Mouse (Mus musculus): ENCODE measurements around the gene Ddx52. TPM values are rescaled to one million over a fixed set of nuclear protein-coding genes. Genes with fewer than 3 reads are reported as not detected.
A peak's percentile ranks its signal among the peaks of the same experiment; 100 is the strongest.

Gene Ddx52
- polyA plus RNA-seq, 1 experiment from 2014 or later: 38.4 TPM

DNA sequence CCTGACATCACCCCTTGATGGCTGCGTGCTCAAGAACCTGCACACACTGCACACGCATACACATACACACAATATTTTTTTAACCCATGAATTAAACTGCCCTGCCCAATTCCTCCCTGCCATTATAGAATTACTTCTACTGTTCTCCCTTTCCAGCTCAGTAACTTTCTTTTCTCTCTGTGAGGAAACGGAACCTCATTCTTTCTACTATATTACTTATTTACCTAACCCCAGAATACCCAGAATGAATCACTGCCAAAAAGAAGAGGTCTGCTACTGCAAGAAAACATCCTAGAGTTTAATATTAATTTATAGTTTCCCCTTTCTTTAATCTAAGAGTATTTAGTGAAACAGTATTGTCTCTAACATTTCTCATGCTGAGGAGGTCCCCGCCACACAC, 8.5 kb upstream of the Ddx52 start:
- H3K4me2 ChIP-seq (replicated peaks): no peak overlapping the region
- ATAC-seq (ENCODE audit: low FRiP score, low read depth): no peak
- 89% methylated on average over 4 of the region's 4 CpGs for WGBS
- H3K4me1 ChIP-seq: no peaks in the 10 kb centered on the region
- no peak overlapping the region for H3K27ac ChIP-seq
- H3K36me3 ChIP-seq: no peaks in the 10 kb centered on the region
- no peaks in the 10 kb centered on the region; the same call in 1 of the 2 replicates for H3K27me3 ChIP-seq (replicated peaks)
- H3K9ac ChIP-seq: no peak overlapping the region
- no peaks in the 10 kb centered on the region for H3K9me3 ChIP-seq
- no peak overlapping the region for H3K4me3 ChIP-seq

DNA sequence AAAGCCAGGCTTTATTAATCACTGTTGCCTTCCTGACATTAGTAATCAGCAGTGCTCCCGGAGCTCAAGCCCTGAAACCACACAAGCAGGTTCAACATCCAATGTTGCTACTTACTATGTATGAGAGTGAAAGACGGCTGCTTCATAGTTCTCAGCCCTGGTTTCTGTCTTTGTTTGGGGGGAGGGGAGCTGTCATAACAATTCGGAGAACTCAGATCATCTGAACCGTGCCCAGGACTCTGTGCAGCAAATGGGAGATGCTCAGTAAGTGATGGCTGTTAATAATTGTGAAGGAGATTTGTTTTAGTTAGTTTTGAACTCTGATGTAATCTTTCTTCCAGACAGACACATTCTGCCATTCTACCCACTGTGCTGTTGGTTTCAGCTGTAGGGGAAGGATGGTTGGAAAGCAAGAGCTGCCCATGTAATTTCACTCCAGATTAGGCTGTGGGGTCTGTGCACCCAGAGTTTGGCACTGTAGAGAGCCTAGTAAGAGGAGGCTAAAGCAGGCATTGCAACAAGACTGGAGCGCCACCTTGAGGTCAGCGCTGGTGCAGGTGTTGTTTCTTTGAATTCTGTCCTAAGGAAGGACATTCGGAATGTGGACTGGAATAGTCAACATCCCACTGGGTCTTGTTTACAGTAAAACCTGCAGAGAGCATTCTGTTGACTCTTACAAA, 5.7 kb upstream of the Ddx52 start:
- no peak for ATAC-seq (ENCODE audit: low FRiP score, low read depth)
- no peak overlapping the region for H3K27ac ChIP-seq
- WGBS: 33% methylated on average over 7 of the region's 7 CpGs
- H3K9me3 ChIP-seq: no peaks in the 10 kb centered on the region
- H3K9ac ChIP-seq: no peak overlapping the region
- H3K4me1 ChIP-seq: no peaks in the 10 kb centered on the region
- no peak overlapping the region for H3K4me3 ChIP-seq
- H3K4me2 ChIP-seq (replicated peaks): no peak overlapping the region
- H3K36me3 ChIP-seq: no peaks in the 10 kb centered on the region
- no peaks in the 10 kb centered on the region; the same call in 1 of the 2 replicates for H3K27me3 ChIP-seq (replicated peaks)

DNA sequence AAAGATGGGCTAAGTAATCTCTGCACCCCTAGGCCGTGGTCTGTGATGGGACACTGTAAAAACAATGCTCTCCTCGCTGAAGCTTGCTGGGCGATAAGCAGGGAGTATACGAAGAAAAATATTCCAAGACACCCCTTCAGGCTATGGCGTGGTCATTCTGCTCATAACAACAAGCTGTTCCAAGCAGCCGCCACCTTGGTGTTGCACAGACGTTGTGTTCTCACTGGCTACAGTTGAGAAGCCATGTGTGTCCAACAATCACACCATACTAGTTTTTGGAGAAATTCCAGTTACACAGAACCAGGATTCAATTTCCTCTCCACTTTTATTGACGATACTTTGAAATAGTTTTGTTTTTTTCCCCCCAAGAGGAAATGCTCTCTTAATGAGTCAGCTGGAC, 3.3 kb upstream of the Ddx52 start:
- Histone ChIP-seq H3K27me3 (replicated peaks) (no peaks in the 10 kb centered on the region; the same call in 1 of the 2 replicates), H3K4me3 (no peak overlapping the region), H3K9me3 (no peaks in the 10 kb centered on the region), H3K4me2 (replicated peaks) (no peak overlapping the region), H3K27ac (no peak overlapping the region), H3K4me1 (peaks cover 4% of the 10 kb centered on the region), H3K9ac (no peak overlapping the region), H3K36me3 (0 out of 2 replicates have a peak, but pooled peaks cover 3% of the 10 kb centered on the region)
- 84% methylated on average over 8 of the region's 8 CpGs for WGBS
- ATAC-seq (ENCODE audit: low FRiP score, low read depth): no peak

DNA sequence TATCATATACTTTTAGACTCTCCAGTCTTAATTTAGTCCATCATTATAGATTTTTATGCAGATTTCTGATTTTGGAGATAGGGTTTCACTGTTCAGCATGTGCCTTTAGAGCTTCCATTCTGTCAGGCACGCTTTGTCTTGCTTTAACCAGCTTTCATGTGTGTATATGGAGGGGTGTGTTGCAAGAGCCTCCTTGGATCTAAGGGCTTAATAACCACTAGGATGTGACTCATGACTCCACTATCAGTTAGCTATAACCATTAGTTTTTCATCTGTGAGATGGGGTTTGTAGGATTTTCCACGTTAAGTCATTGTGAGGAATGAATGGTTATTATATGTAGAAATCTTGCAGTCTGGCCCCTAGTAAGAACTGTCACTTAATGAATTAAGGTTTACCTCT, 15.0 kb downstream of the Ddx52 start:
- no peaks in the 10 kb centered on the region for H3K4me1 ChIP-seq

DNA sequence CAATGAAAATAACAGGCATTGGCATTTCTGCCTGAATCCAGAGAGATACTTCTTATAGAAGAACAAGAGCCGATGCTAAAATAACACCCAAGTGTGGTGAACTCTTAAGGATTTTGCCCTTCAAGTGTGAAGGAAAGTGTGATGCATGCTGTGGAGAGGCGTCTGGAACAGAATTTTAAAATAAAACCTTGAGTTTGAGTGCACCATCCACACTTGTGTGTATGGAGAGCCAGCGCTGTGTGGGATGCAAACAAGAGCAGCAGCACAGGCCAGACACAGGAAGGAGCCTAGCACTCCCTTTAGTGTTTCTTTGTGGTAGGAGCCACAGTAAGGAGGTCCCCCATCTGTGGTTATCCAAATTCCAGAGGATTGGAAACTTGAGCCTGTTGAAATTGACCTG, 20.1 kb downstream of the Ddx52 start:
- Histone ChIP-seq H3K27ac (no peak overlapping the region), H3K4me1 (peaks cover 14% of the 10 kb centered on the region), H3K36me3 (peaks cover 53% of the 10 kb centered on the region), H3K9me3 (no peaks in the 10 kb centered on the region), H3K4me2 (replicated peaks) (no peak overlapping the region), H3K9ac (no peak overlapping the region), H3K4me3 (no peak overlapping the region), H3K27me3 (replicated peaks) (no peaks in the 10 kb centered on the region)
- 89% methylated on average over 3 of the region's 3 CpGs for WGBS
- ATAC-seq (ENCODE audit: low FRiP score, low read depth): no peak

More for the DNA sequence above, 15.0 kb downstream of the Ddx52 start:
- Histone ChIP-seq H3K9ac (no peak overlapping the region), H3K27me3 (replicated peaks) (no peaks in the 10 kb centered on the region), H3K4me3 (no peak overlapping the region), H3K4me2 (replicated peaks) (no peak overlapping the region), H3K9me3 (no peaks in the 10 kb centered on the region), H3K36me3 (peaks cover 88% of the 10 kb centered on the region), H3K27ac (no peak overlapping the region)
- WGBS: 100% methylated on average over 2 of the region's 2 CpGs
- no peak for ATAC-seq (ENCODE audit: low FRiP score, low read depth)

DNA sequence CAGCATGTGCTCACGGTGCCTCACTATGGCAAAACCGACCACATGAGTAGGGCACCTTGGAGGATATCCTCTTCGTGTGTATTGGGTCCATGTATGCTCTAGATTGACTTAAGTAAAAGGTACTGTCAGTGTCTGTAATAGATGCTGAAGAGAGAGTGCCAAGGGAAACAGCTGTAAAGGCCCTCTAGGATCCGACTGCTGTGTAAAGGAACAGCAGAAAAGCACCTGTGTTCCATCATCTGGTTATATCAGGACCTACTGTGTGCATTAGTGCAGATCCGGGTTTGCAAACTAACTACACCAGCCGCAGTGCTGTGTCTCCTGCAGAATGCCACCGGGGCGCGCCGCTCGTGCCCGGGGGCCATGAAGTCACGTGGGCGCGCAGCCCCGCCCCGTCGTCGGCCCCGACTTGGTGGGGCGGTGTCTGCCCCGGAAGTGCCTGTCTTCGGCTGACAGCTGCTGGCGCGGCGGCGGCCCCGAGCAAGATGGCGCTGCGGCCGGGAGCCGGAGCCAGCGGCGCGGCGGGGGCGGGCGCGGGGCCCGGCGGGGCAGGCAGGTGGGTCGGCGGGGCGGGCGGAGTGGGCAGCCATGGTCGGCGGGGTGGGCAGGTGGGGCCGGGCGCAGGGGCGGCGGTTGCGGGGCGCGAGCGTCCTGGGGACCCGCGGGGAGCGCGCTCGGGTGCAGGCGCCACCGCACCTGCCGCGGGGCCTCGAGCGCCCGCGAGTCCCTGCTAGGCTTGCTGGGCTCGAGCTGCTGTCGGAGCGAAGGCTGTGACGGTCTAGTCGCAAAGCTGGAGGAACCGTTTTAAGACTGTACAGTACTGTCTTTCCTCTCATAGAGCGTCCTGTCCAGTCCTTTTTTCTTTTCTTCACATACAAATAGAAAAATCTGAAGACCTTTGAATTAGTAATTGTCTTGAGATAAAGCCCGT, 22.4 kb downstream of the Ddx52 start, which contains the start of gene Synrg:
Gene Synrg, plus strand, starts transcription at position 438 of the 931 bp plus-strand sequence.
- Histone ChIP-seq H3K4me3 (peak within 1 kb of the TSS; percentile 76), H3K27me3 (replicated peaks) (no peaks in the 10 kb centered on the region), H3K9me3 (no peaks in the 10 kb centered on the region), H3K4me2 (replicated peaks) (peak within 1 kb of the TSS; percentile 63), H3K4me1 (peaks cover 20% of the 10 kb centered on the region), H3K27ac (peak within 1 kb of the TSS; percentile 77), H3K9ac (peak within 1 kb of the TSS; percentile 89), H3K36me3 (peaks cover 37% of the 10 kb centered on the region)
- WGBS: 2% methylated on average over 61 of the region's 76 CpGs
- peak; percentile 94 for ATAC-seq (ENCODE audit: low FRiP score, low read depth)

DNA sequence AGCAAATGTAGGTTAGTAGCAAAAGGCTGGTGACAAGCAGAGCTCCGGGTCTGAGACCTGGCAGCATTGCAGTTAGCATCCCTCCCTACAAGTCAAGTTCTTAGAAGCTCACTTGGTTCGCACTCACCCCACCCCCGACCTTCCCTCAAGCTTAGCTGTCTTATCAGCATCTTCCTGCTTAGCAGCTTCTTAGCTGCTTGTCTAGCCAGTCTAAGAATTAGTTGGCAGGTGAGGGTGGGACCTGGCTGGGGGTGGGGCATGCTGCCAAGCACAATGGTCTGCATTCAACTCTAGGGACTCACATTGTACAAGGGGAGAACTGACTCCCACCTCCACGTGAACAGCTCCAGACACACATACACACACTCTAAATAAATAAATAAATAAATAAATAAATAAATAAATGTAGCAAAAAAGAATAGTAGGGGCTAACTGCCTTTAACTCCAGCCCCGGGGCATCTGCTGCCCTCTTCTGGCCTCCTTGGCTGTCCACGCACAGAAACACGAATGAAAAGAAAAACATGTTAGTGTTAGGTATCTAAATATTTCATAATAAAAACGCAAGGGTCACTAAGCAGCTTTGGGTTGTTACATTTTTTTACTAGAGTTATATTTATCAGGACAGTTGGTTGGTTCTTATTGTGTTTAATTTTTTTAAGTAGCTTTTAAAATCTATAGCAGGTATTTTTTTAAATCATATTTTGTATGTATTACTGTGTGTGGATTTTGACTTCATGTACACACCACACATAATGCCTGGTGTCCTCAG, 25.8 kb downstream of the Ddx52 start:
- no peak overlapping the region for H3K4me2 ChIP-seq (replicated peaks)
- no peak overlapping the region for H3K9ac ChIP-seq
- H3K4me3 ChIP-seq: no peak overlapping the region
- H3K4me1 ChIP-seq: peaks cover 20% of the 10 kb centered on the region
- no peaks in the 10 kb centered on the region for H3K9me3 ChIP-seq
- H3K36me3 ChIP-seq: peaks cover 18% of the 10 kb centered on the region
- no peak overlapping the region for H3K27ac ChIP-seq
- ATAC-seq (ENCODE audit: low FRiP score, low read depth): no peak
- no peaks in the 10 kb centered on the region for H3K27me3 ChIP-seq (replicated peaks)
- WGBS: 63% methylated on average over 8 of the region's 8 CpGs

DNA sequence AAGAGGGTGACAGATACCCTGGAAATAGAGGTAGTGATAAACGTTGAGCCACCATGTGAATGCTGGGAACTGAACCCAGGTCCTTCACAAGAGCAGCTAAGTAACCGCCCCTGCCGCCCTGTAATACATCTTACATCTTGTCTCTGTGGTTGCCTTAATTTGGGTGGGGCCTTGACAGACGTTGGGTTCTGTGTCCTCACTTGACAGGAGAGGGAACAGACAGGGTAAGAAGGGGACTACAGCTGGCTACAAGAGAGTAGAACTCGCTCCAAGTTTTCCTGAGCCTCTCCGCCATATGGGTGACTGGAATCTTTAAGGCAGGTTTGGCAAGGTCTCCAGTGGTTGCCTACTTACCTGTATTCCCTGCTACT, 26.3 kb downstream of the Ddx52 start:
- no peak overlapping the region for H3K4me3 ChIP-seq
- H3K27me3 ChIP-seq (replicated peaks): no peaks in the 10 kb centered on the region
- peaks cover 20% of the 10 kb centered on the region for H3K4me1 ChIP-seq
- 78% methylated on average over 6 of the region's 6 CpGs for WGBS
- no peak overlapping the region for H3K27ac ChIP-seq
- no peak overlapping the region for H3K9ac ChIP-seq
- H3K9me3 ChIP-seq: no peaks in the 10 kb centered on the region
- peaks cover 19% of the 10 kb centered on the region for H3K36me3 ChIP-seq
- no peak overlapping the region for H3K4me2 ChIP-seq (replicated peaks)
- no peak for ATAC-seq (ENCODE audit: low FRiP score, low read depth)

DNA sequence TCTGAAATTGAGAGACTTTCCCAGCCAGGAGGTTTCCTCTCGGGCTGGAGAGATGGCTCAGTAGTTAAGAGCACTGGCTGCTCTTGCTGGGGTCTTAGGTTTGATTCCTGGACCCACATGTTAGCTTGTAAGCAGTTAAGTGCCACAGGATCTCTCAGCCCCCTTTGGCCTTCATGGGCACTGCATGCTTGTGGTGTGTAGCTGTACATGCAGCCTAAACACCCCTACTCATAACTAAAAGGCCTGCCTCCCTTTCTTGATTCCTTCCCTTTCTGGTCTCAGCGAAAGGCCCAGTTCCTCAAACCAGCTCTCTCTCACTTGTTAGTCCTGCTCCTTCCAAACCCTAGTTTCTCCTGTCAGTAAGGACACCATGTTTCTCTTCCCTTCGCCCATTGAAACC, 27.2 kb downstream of the Ddx52 start:
- no peaks in the 10 kb centered on the region for H3K27me3 ChIP-seq (replicated peaks)
- H3K4me2 ChIP-seq (replicated peaks): no peak overlapping the region
- no peak overlapping the region for H3K9ac ChIP-seq
- H3K4me1 ChIP-seq: peaks cover 20% of the 10 kb centered on the region
- H3K9me3 ChIP-seq: no peaks in the 10 kb centered on the region
- H3K4me3 ChIP-seq: no peak overlapping the region
- H3K27ac ChIP-seq: no peak overlapping the region
- H3K36me3 ChIP-seq: peaks cover 21% of the 10 kb centered on the region
- no peak for ATAC-seq (ENCODE audit: low FRiP score, low read depth)
- 91% methylated on average over 3 of the region's 3 CpGs for WGBS

DNA sequence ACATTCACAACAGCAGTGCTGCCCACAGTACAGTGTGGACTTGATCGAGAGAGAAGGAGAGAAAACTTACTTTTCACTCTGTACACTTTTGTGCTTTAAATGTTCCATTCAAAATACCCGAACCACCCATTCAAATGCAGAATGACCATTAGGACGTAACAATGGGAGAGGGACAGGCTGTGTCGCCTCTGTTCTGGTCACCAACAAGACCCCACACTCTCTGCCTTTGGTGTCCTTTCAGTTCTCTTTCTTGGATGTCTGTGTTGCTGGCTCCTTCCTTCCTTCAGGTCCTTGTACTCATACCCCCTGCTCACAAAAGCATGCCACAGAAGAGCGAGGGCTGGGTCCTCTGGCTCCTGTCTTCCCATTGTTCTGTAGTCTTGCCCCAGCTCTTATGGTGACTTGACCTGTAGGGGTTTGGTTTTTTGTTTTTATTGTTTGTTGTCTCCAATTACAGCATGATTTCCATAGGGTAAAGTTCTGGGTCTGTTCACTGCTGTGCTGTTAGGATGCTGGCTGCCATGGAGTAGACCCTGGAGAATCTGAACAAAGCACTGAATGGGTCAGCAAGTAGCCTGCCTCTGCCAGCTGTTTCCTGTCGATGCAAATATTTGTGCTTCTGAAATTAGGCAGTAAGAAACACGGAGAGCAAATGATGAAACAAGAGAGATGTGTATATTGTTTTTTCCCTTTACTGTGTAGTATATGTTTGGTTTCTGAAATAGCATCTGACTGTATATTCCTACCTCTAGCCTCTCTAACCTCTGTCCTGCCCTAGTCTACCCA, 32.9 kb downstream of the Ddx52 start:
- no peak overlapping the region for H3K9ac ChIP-seq
- no peak for ATAC-seq (ENCODE audit: low FRiP score, low read depth)
- no peak overlapping the region for H3K4me3 ChIP-seq
- WGBS: 47% methylated on average over 7 of the region's 7 CpGs
- H3K4me1 ChIP-seq: peaks cover 4% of the 10 kb centered on the region; the same call in 1 of the 2 replicates
- H3K4me2 ChIP-seq (replicated peaks): no peak overlapping the region
- peaks cover 62% of the 10 kb centered on the region for H3K36me3 ChIP-seq
- no peaks in the 10 kb centered on the region for H3K9me3 ChIP-seq
- H3K27me3 ChIP-seq (replicated peaks): no peaks in the 10 kb centered on the region
- no peak overlapping the region for H3K27ac ChIP-seq

DNA sequence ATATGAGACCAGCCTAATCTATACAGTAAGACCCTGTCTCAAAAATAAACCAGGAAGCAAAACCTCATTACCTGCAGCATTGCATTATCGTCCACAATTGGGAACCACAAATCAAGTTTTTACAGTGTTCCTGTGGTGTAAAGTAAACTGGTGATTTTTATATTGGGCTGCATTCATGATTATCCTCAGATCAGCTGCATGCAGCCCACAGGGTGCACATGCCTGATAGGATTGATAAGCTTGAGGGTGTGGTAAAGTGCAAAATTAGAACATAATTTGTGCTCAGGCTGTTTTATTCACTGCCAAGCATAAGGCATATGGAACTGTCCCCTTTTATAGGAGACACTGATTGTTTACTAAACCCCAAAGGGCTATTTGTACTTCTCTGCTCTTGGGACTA, 33.6 kb downstream of the Ddx52 start:
- ATAC-seq (ENCODE audit: low FRiP score, low read depth): no peak
- Histone ChIP-seq H3K4me2 (replicated peaks) (no peak overlapping the region), H3K27ac (no peak overlapping the region), H3K9me3 (no peaks in the 10 kb centered on the region), H3K9ac (no peak overlapping the region), H3K27me3 (replicated peaks) (no peaks in the 10 kb centered on the region), H3K4me3 (no peak overlapping the region), H3K36me3 (peaks cover 66% of the 10 kb centered on the region), H3K4me1 (peaks cover 4% of the 10 kb centered on the region; the same call in 1 of the 2 replicates)
- 97% methylated on average over 1 of the region's 1 CpGs for WGBS

Data from neural tube, embryonic 12.5 days (tissue).